Mouse (Mus musculus): ENCODE measurements at regions not wholly inside any gene's neighbourhood (a gene's known extent, or its start where the extent isn't known, plus 50 kb on each side); places are given as distances from the start of the nearest gene placed in this dataset.

GRCm38 (mm10) chr5:112012505-112013164 lies 239.7 kb downstream of the Cryba4 start:
- no peak for DNase-seq
- Histone ChIP-seq H3K4me3 (ENCODE audit: insufficient read depth, low read depth, low read length) (no peak overlapping the region), H3K36me3 (ENCODE audit: control insufficient read depth, insufficient read depth, low read length) (no peaks in the 10 kb centered on the region), H3K4me1 (ENCODE audit: control insufficient read depth, insufficient read depth, low read length) (no peaks in the 10 kb centered on the region), H3K27me3 (replicated peaks; ENCODE audit: control insufficient read depth, insufficient read depth, low read length) (no peaks in the 10 kb centered on the region), H3K27ac (ENCODE audit: insufficient read depth, low read depth, low read length) (no peak overlapping the region)
- 21% methylated on average over 9 of the region's 9 CpGs for WGBS
- TF ChIP-seq POLR2A (IDR thresholded peaks at IDR 0.05; ENCODE audit: low read depth, low read length) (no peak), CTCF (conservative IDR thresholded peaks at IDR 0.05; ENCODE audit: insufficient read depth, insufficient read length, low read depth, low read length) (no peak)

DNA sequence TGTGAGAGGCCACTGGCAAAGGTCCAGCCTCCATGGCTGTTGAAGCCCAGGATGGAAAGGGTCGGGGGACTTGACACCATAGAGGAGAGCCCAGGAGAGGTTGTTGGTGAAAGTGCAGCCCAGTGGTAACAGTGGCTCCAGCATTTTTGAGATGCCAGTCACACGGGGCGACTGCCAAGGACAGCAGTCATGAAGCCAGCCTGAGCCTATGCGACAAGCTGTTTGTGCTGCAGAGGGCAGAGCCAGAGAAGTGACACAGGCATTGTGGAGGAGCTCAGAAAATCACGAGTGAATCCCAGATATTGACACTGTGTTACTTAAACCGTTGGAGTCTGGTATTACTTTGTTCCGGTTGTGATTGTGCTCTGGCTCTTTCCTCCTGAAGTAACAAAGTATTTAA lies 233.4 kb downstream of the Cryba4 start:
- Histone ChIP-seq H3K27me3 (replicated peaks; ENCODE audit: control insufficient read depth, insufficient read depth, low read length) (no peaks in the 10 kb centered on the region), H3K4me1 (ENCODE audit: control insufficient read depth, insufficient read depth, low read length) (no peaks in the 10 kb centered on the region), H3K27ac (ENCODE audit: insufficient read depth, low read depth, low read length) (no peak overlapping the region), H3K36me3 (ENCODE audit: control insufficient read depth, insufficient read depth, low read length) (no peaks in the 10 kb centered on the region), H3K4me3 (ENCODE audit: insufficient read depth, low read depth, low read length) (no peak overlapping the region)
- TF ChIP-seq CTCF (conservative IDR thresholded peaks at IDR 0.05; ENCODE audit: insufficient read depth, insufficient read length, low read depth, low read length) (no peak), POLR2A (IDR thresholded peaks at IDR 0.05; ENCODE audit: low read depth, low read length) (no peak)
- DNase-seq, result no peak
- 52% methylated on average over 7 of the region's 7 CpGs for WGBS

DNA sequence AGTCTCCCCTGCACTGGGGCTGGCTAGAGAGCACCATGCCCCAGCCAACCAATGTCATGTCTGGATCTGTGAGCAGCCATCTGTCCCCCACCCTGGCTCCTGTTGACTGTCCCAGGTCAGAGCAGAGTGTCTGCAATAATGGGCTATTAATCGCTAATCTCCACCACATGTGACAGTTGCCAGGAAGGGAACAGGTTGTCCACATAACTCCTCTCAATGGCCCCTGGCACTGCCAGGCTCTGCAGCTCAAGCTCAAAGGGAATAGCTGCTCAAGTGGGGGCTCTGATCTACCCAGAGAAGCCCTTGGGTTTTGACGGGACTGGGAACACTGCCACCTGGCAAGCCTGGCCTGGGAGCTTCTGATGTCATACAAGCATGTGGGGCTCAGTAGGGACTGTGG lies 231.4 kb downstream of the Cryba4 start:
- Histone ChIP-seq H3K4me1 (ENCODE audit: control insufficient read depth, insufficient read depth, low read length) (no peaks in the 10 kb centered on the region), H3K27ac (ENCODE audit: insufficient read depth, low read depth, low read length) (no peak overlapping the region), H3K27me3 (replicated peaks; ENCODE audit: control insufficient read depth, insufficient read depth, low read length) (no peaks in the 10 kb centered on the region), H3K4me3 (ENCODE audit: insufficient read depth, low read depth, low read length) (no peak overlapping the region), H3K36me3 (ENCODE audit: control insufficient read depth, insufficient read depth, low read length) (no peaks in the 10 kb centered on the region)
- 58% methylated on average over 2 of the region's 2 CpGs for WGBS
- DNase-seq, result no peak
- TF ChIP-seq POLR2A (IDR thresholded peaks at IDR 0.05; ENCODE audit: low read depth, low read length) (no peak), CTCF (conservative IDR thresholded peaks at IDR 0.05; ENCODE audit: insufficient read depth, insufficient read length, low read depth, low read length) (no peak)

- WGBS, result 49% methylated on average over 11 of the region's 11 CpGs
- no peaks in the 10 kb centered on the region for H3K4me1 ChIP-seq (ENCODE audit: control insufficient read depth, insufficient read depth, low read length)
- no peaks in the 10 kb centered on the region for H3K36me3 ChIP-seq (ENCODE audit: control insufficient read depth, insufficient read depth, low read length)
Measured at GRCm38 (mm10) chr5:112029955-112030354, 222.4 kb downstream of the Cryba4 start.

GRCm38 (mm10) chr5:112032036-112032435 lies 220.3 kb downstream of the Cryba4 start:
- DNase-seq, result no peak

More at GRCm38 (mm10) chr5:112029955-112030354, 222.4 kb downstream of the Cryba4 start:
- H3K27me3 ChIP-seq (replicated peaks; ENCODE audit: control insufficient read depth, insufficient read depth, low read length), result no peaks in the 10 kb centered on the region
- DNase-seq, result no peak
- TF ChIP-seq CTCF (conservative IDR thresholded peaks at IDR 0.05; ENCODE audit: insufficient read depth, insufficient read length, low read depth, low read length) (no peak), POLR2A (IDR thresholded peaks at IDR 0.05; ENCODE audit: low read depth, low read length) (no peak)
- H3K4me3 ChIP-seq (ENCODE audit: insufficient read depth, low read depth, low read length), result no peak overlapping the region
- no peak overlapping the region for H3K27ac ChIP-seq (ENCODE audit: insufficient read depth, low read depth, low read length)

DNA sequence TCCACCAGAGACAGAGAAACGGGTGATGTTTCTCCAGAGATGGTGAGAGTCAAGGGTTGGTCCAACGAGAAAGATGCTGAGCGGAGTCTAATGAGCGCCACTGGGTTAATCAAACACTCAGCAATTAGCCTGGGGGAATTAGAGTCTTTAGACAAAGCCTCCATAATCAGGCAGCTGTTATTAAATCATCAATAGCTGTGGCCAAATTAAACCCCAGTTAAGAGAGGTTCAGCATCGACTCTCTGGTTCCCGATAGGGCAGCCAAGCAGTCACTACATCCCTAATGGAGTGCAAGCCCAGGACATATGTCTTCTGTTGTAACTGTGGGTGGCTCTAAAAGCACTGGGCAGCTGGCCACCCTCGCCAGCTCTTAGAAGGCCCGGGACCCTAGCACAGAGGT lies 216.9 kb downstream of the Cryba4 start:
- no peak overlapping the region for H3K4me3 ChIP-seq (ENCODE audit: insufficient read depth, low read depth, low read length)
- 63% methylated on average over 8 of the region's 8 CpGs for WGBS
- H3K4me1 ChIP-seq (ENCODE audit: control insufficient read depth, insufficient read depth, low read length), result no peaks in the 10 kb centered on the region
- no peaks in the 10 kb centered on the region for H3K27me3 ChIP-seq (replicated peaks; ENCODE audit: control insufficient read depth, insufficient read depth, low read length)
- DNase-seq, result no peak
- no peak overlapping the region for H3K27ac ChIP-seq (ENCODE audit: insufficient read depth, low read depth, low read length)
- no peaks in the 10 kb centered on the region for H3K36me3 ChIP-seq (ENCODE audit: control insufficient read depth, insufficient read depth, low read length)
- TF ChIP-seq CTCF (conservative IDR thresholded peaks at IDR 0.05; ENCODE audit: insufficient read depth, insufficient read length, low read depth, low read length) (no peak), POLR2A (IDR thresholded peaks at IDR 0.05; ENCODE audit: low read depth, low read length) (no peak)

More at GRCm38 (mm10) chr5:112032036-112032435, 220.3 kb downstream of the Cryba4 start:
- H3K36me3 ChIP-seq (ENCODE audit: control insufficient read depth, insufficient read depth, low read length), result no peaks in the 10 kb centered on the region
- H3K27me3 ChIP-seq (replicated peaks; ENCODE audit: control insufficient read depth, insufficient read depth, low read length), result no peaks in the 10 kb centered on the region
- H3K4me1 ChIP-seq (ENCODE audit: control insufficient read depth, insufficient read depth, low read length), result no peaks in the 10 kb centered on the region
- no peak overlapping the region for H3K4me3 ChIP-seq (ENCODE audit: insufficient read depth, low read depth, low read length)
- TF ChIP-seq CTCF (conservative IDR thresholded peaks at IDR 0.05; ENCODE audit: insufficient read depth, insufficient read length, low read depth, low read length), result no peak
- no peak for TF ChIP-seq POLR2A (IDR thresholded peaks at IDR 0.05; ENCODE audit: low read depth, low read length)
- H3K27ac ChIP-seq (ENCODE audit: insufficient read depth, low read depth, low read length), result no peak overlapping the region

DNA sequence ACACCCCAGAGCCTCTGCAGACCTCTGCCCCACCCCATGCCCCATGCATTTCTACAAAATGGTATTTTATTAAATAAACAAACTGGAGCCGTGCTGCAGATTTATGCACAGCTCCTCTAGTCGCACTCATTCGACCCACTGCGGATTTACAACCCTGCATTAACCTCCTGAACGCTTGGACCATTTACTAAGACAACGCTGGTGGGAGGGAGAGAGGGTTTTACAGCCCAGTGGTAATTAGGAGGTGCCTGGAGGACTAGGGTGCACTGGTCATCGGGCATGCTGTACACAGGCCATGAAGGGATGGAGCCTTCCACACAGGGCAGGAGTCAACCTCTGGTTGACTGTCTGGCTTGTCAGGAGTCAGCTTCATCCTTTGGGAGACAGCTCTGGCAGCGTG lies 215.2 kb downstream of the Cryba4 start:
- TF ChIP-seq CTCF (conservative IDR thresholded peaks at IDR 0.05; ENCODE audit: insufficient read depth, insufficient read length, low read depth, low read length) (no peak), POLR2A (IDR thresholded peaks at IDR 0.05; ENCODE audit: low read depth, low read length) (no peak)
- Histone ChIP-seq H3K27me3 (replicated peaks; ENCODE audit: control insufficient read depth, insufficient read depth, low read length) (no peaks in the 10 kb centered on the region), H3K4me1 (ENCODE audit: control insufficient read depth, insufficient read depth, low read length) (no peaks in the 10 kb centered on the region), H3K4me3 (ENCODE audit: insufficient read depth, low read depth, low read length) (no peak overlapping the region), H3K36me3 (ENCODE audit: control insufficient read depth, insufficient read depth, low read length) (no peaks in the 10 kb centered on the region), H3K27ac (ENCODE audit: insufficient read depth, low read depth, low read length) (no peak overlapping the region)
- DNase-seq, result no peak
- 12% methylated on average over 8 of the region's 8 CpGs for WGBS

All from kidney, adult 2 months (tissue).